Mouse (Mus musculus): ENCODE results near the gene Spock1. TPM values are rescaled to one million over a fixed set of nuclear protein-coding genes. Genes with fewer than 3 reads are reported as not detected.

Spock1 gene
- total and polyA plus RNA-seq, 3 experiments: not detected

DNA sequence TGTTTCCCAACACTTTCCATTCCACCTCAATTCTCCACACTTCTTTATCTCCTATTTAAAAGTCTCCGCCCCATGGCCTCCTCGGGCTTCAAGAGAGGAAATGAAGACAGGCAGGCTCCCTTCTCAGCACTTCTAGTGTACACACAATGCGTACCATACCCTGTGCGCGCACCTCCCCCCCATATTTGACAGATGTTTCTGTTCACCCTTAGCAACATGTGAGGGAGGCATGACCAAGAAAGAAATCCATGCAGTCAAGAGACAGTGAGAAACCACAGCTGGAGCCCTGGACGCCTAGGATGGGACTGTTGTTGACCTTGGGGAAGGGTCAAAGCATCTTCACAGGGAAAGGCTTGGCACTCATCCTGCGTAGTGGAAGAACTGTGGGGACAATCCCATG is 157.3 kb downstream of the Spock1 start:
- H3K9me3 ChIP-seq (replicated peaks; ENCODE audit: low read length): peaks cover 85% of the 10 kb centered on the region
- TF ChIP-seq EP300 (IDR thresholded peaks at IDR 0.05; ENCODE audit: low read length) (no peak), MAX (IDR thresholded peaks at IDR 0.05; ENCODE audit: low read length) (no peak), BHLHE40 (IDR thresholded peaks at IDR 0.05; ENCODE audit: low read depth, low read length) (no peak), ZKSCAN1 (IDR thresholded peaks at IDR 0.05; ENCODE audit: borderline replicate concordance, low read depth, low read length) (no peak), JUN (IDR thresholded peaks at IDR 0.05; ENCODE audit: insufficient read depth, low read depth, low read length) (no peak), GABPA (IDR thresholded peaks at IDR 0.05; ENCODE audit: insufficient replicate concordance, low read depth, low read length) (no peak), NRF1 (IDR thresholded peaks at IDR 0.05; ENCODE audit: low read depth, low read length) (no peak), PAX5 (IDR thresholded peaks at IDR 0.05; ENCODE audit: low read length) (no peak), MXI1 (IDR thresholded peaks at IDR 0.05; ENCODE audit: low read depth, low read length) (no peak), HCFC1 (IDR thresholded peaks at IDR 0.05; ENCODE audit: low read depth, low read length) (no peak), USF1 (IDR thresholded peaks at IDR 0.05; ENCODE audit: low read depth, low read length) (no peak), CHD2 (IDR thresholded peaks at IDR 0.05; ENCODE audit: low read length) (no peak), POLR2AphosphoS2 (IDR thresholded peaks at IDR 0.05; ENCODE audit: low read depth, low read length) (no peak)
- in situ Hi-C loops (cut with MboI; ENCODE audit: low pct_ligation_motif_present, low pct_unique_long_range_greater_than_20kb, low sequenced_read_pairs) (no loop called here), dilution Hi-C loops (cut with MboI; ENCODE audit: extremely low pct_ligation_motif_present, extremely low pct_unique_long_range_greater_than_20kb, low sequenced_read_pairs) (no loop called here)
- no peak overlapping the region for H3K4me3 ChIP-seq (replicated peaks in 1 of 3; ENCODE audit: low read depth in 2 of 3, low read length in 2 of 3, poor library complexity in 1 of 3)
- H3K27ac ChIP-seq (ENCODE audit: insufficient read depth, low read depth): no peak overlapping the region
- H3K9ac ChIP-seq (ENCODE audit: insufficient read depth, low read depth): no peak overlapping the region
- no peak overlapping the region for H3K4me2 ChIP-seq (ENCODE audit: insufficient read depth, low read depth, poor library complexity, severe bottlenecking)
- no peaks in the 10 kb centered on the region for H3K36me3 ChIP-seq (replicated peaks in 1 of 2; ENCODE audit: control insufficient read depth in 1 of 2, insufficient read depth in 1 of 2, low read length in 1 of 2)
- no peaks in the 10 kb centered on the region for H3K27me3 ChIP-seq (replicated peaks)
- no peak for DNase-seq (ENCODE audit: extremely low read depth)
- no peaks in the 10 kb centered on the region for H3K79me2 ChIP-seq (replicated peaks; ENCODE audit: control insufficient read depth, extremely low read depth, insufficient read depth, poor library complexity, severe bottlenecking)
- H3K4me1 ChIP-seq (ENCODE audit: control insufficient read depth in 1 of 2, insufficient read depth in 2 of 2): no peaks in the 10 kb centered on the region

GRCm38 (mm10) chr13:57744667-57745066 is 163.5 kb downstream of the Spock1 start:
- Histone ChIP-seq H3K9me3 (replicated peaks; ENCODE audit: low read length) (peaks cover 86% of the 10 kb centered on the region), H3K27ac (ENCODE audit: insufficient read depth, low read depth) (no peak overlapping the region), H3K79me2 (replicated peaks; ENCODE audit: control insufficient read depth, extremely low read depth, insufficient read depth, poor library complexity, severe bottlenecking) (no peaks in the 10 kb centered on the region), H3K36me3 (replicated peaks in 1 of 2; ENCODE audit: control insufficient read depth in 1 of 2, insufficient read depth in 1 of 2, low read length in 1 of 2) (no peaks in the 10 kb centered on the region), H3K9ac (ENCODE audit: insufficient read depth, low read depth) (no peak overlapping the region), H3K27me3 (replicated peaks) (no peaks in the 10 kb centered on the region), H3K4me2 (ENCODE audit: insufficient read depth, low read depth, poor library complexity, severe bottlenecking) (no peak overlapping the region), H3K4me1 (ENCODE audit: control insufficient read depth in 1 of 2, insufficient read depth in 2 of 2) (no peaks in the 10 kb centered on the region), H3K4me3 (replicated peaks in 1 of 3; ENCODE audit: low read depth in 2 of 3, low read length in 2 of 3, poor library complexity in 1 of 3) (no peak overlapping the region)
- DNase-seq (ENCODE audit: extremely low read depth): no peak
- in situ Hi-C loops (cut with MboI; ENCODE audit: low pct_ligation_motif_present, low pct_unique_long_range_greater_than_20kb, low sequenced_read_pairs): no loop called here
- dilution Hi-C loops (cut with MboI; ENCODE audit: extremely low pct_ligation_motif_present, extremely low pct_unique_long_range_greater_than_20kb, low sequenced_read_pairs): no loop called here
- TF ChIP-seq GABPA (IDR thresholded peaks at IDR 0.05; ENCODE audit: insufficient replicate concordance, low read depth, low read length): no peak
- TF ChIP-seq MAFK (IDR thresholded peaks at IDR 0.05; ENCODE audit: insufficient replicate concordance, low read length): peak; percentile 89

- Histone ChIP-seq H3K27ac (ENCODE audit: insufficient read depth, low read depth) (no peak overlapping the region), H3K4me3 (replicated peaks in 1 of 3; ENCODE audit: low read depth in 2 of 3, low read length in 2 of 3, poor library complexity in 1 of 3) (no peak overlapping the region), H3K9me3 (replicated peaks; ENCODE audit: low read length) (peaks cover 91% of the 10 kb centered on the region), H3K36me3 (replicated peaks in 1 of 2; ENCODE audit: control insufficient read depth in 1 of 2, insufficient read depth in 1 of 2, low read length in 1 of 2) (no peaks in the 10 kb centered on the region), H3K9ac (ENCODE audit: insufficient read depth, low read depth) (no peak overlapping the region), H3K4me2 (ENCODE audit: insufficient read depth, low read depth, poor library complexity, severe bottlenecking) (no peak overlapping the region), H3K79me2 (replicated peaks; ENCODE audit: control insufficient read depth, extremely low read depth, insufficient read depth, poor library complexity, severe bottlenecking) (no peaks in the 10 kb centered on the region), H3K27me3 (replicated peaks) (no peaks in the 10 kb centered on the region), H3K4me1 (ENCODE audit: control insufficient read depth in 1 of 2, insufficient read depth in 2 of 2) (no peaks in the 10 kb centered on the region)
- in situ Hi-C loops (cut with MboI; ENCODE audit: low pct_ligation_motif_present, low pct_unique_long_range_greater_than_20kb, low sequenced_read_pairs) (no loop called here), dilution Hi-C loops (cut with MboI; ENCODE audit: extremely low pct_ligation_motif_present, extremely low pct_unique_long_range_greater_than_20kb, low sequenced_read_pairs) (no loop called here)
- no peak for DNase-seq (ENCODE audit: extremely low read depth)
- TF ChIP-seq SIN3A (IDR thresholded peaks at IDR 0.05; ENCODE audit: low read length): no peak
- no peak for TF ChIP-seq BHLHE40 (IDR thresholded peaks at IDR 0.05; ENCODE audit: low read depth, low read length)
- TF ChIP-seq ZMIZ1 (IDR thresholded peaks at IDR 0.05; ENCODE audit: low read depth, low read length): no peak
- TF ChIP-seq MAFK (IDR thresholded peaks at IDR 0.05; ENCODE audit: insufficient replicate concordance, low read length): no peak
Measured at GRCm38 (mm10) chr13:57741186-57741585, 166.9 kb downstream of the Spock1 start.
